16 mouse cellular contexts compared by ENCODE assay signal in genomic region chr19:12770888-12771287, GRCm38 (mm10). TPM values are rescaled to one million over a fixed set of nuclear protein-coding genes. Genes with fewer than 3 reads are reported as not detected.
DNase-seq lines count a peak whose midpoint lies in the region; ATAC-seq and TF ChIP-seq lines count a peak whose summit lies in the region.
"Had no signal": no experiment of that assay in that cellular context is flagged by ENCODE, and none has a peak within 500 bp of the region (broad histone marks: within the 10 kb centered on the region; RNA-seq: fewer than 3 reads in every experiment).

No protein-coding gene starts in this region.

- no peak overlapping the region for H3K4me2 ChIP-seq in forebrain, embryonic 11.5 days (ENCODE audit: low read depth, low read length, severe bottlenecking)
- H3K4me2 ChIP-seq: forebrain, embryonic 12.5 days; hindbrain, embryonic 14.5 days; lung, embryonic 15.5 days; midbrain, embryonic 15.5 days; stomach, embryonic 15.5 days had no signal

- DNase-seq in gastrocnemius, adult 18-20 months (ENCODE audit: low spot score) = peak; percentile 56
- DNase-seq in gastrocnemius, postnatal 4 days (ENCODE audit: low spot score in 2 of 2) = no peak
- DNase-seq in lung, postnatal 25 days (ENCODE audit: low spot score) = peak; percentile 8
- DNase-seq in lung, adult 2 months = no peak
- peak; percentile 39 to 42 for DNase-seq in adrenal gland, postnatal 36 days
- DNase-seq in skeletal muscle tissue, adult 2 months (ENCODE audit: low read depth, low spot score) = peak; percentile 36
- DNase-seq in Muller cell, postnatal 12 days (ENCODE audit: inconsistent ontology term) = no peak
- DNase-seq in forebrain, embryonic 11.5 days (ENCODE audit: low spot score) = no peak
- DNase-seq: kidney, adult 2 months had no signal

- H3K4me3 ChIP-seq in lung, adult 2 months (replicated peaks; ENCODE audit: extremely low read depth, low read depth, low read length) = no peak overlapping the region
- H3K4me3 ChIP-seq in forebrain, embryonic 11.5 days (ENCODE audit: low read depth, low read length) = no peak overlapping the region
- H3K4me3 ChIP-seq: embryonic facial prominence, embryonic 10.5 days; forebrain, embryonic 12.5 days; lung, embryonic 15.5 days; midbrain, embryonic 15.5 days; stomach, embryonic 15.5 days had no signal

- H3K9me3 ChIP-seq in forebrain, embryonic 11.5 days (ENCODE audit: control insufficient read depth, low read length) = no peaks in the 10 kb centered on the region
- H3K9me3 ChIP-seq: embryonic facial prominence, embryonic 10.5 days; forebrain, embryonic 12.5 days; lung, embryonic 15.5 days; midbrain, embryonic 15.5 days; stomach, embryonic 15.5 days had no signal

- H3K27ac ChIP-seq in forebrain, embryonic 11.5 days (ENCODE audit: low read depth, low read length) = no peak overlapping the region
- H3K27ac ChIP-seq: embryonic facial prominence, embryonic 10.5 days; forebrain, embryonic 12.5 days; hindbrain, embryonic 14.5 days; lung, embryonic 15.5 days; midbrain, embryonic 15.5 days; stomach, embryonic 15.5 days had no signal

- no peaks in the 10 kb centered on the region; the same call in 1 of the 2 replicates for H3K4me1 ChIP-seq in lung, adult 2 months (ENCODE audit: control insufficient read depth, insufficient read depth, low read length)
- no peaks in the 10 kb centered on the region for H3K4me1 ChIP-seq in forebrain, embryonic 11.5 days (replicated peaks; ENCODE audit: control insufficient read depth, insufficient read depth, low read length)
- H3K4me1 ChIP-seq: embryonic facial prominence, embryonic 10.5 days; midbrain, embryonic 15.5 days; stomach, embryonic 15.5 days had no signal

- no peak for ATAC-seq in forebrain, embryonic 11.5 days (replicated peaks; ENCODE audit: low FRiP score)
- ATAC-seq: midbrain, embryonic 15.5 days had no signal

- no peaks in the 10 kb centered on the region for H3K27me3 ChIP-seq in forebrain, embryonic 11.5 days (ENCODE audit: control insufficient read depth, insufficient read depth, low read length)
- H3K27me3 ChIP-seq: forebrain, embryonic 12.5 days; lung, embryonic 15.5 days; midbrain, embryonic 15.5 days; stomach, embryonic 15.5 days had no signal

- peaks cover 6% of the 10 kb centered on the region for H3K36me3 ChIP-seq in forebrain, embryonic 11.5 days (ENCODE audit: control insufficient read depth, insufficient read depth, low read length)

- 42% methylated on average over 5 of the region's 5 CpGs for WGBS in lung, adult 2 months
- WGBS in forebrain, embryonic 11.5 days = 89% methylated on average over 5 of the region's 5 CpGs

- H3K9ac ChIP-seq in forebrain, embryonic 11.5 days (ENCODE audit: low read length) = no peak overlapping the region
- H3K9ac ChIP-seq: forebrain, embryonic 12.5 days; hindbrain, embryonic 14.5 days; lung, embryonic 15.5 days; midbrain, embryonic 15.5 days; stomach, embryonic 15.5 days had no signal

- TF ChIP-seq POLR2A in lung, adult 2 months (IDR thresholded peaks at IDR 0.05; ENCODE audit: borderline replicate concordance, extremely low read depth, low read depth, low read length) = no peak

- no peak for TF ChIP-seq CTCF in lung, adult 2 months (IDR thresholded peaks at IDR 0.05; ENCODE audit: insufficient read depth, low read length)

RNA-seq across cellular contexts. Expression of gene Cntf, which starts 5.5 kb away (rescaled TPM):
- 1 to 10 TPM; 1.8 to 2.0 TPM for total RNA-seq in gastrocnemius, adult 18-20 months (2021)
- total RNA-seq in gastrocnemius, postnatal 4 days (2021) = 1 to 10 TPM; 2.6 to 3.8 TPM
- polyA plus RNA-seq in lung, adult 2 months (2012; rRNA removed) = 0.70 and 1.0 TPM in 2 replicates
- total RNA-seq in adrenal gland, postnatal 36 days (2021) = 1 to 10 TPM; 1.6 to 2.8 TPM
- 0.37 and 0.80 TPM in 2 replicates for polyA plus RNA-seq in forebrain, embryonic 11.5 days (2014; fragmentation: Nextera tagmentation; extraction: Ambion mirVana)
- polyA plus RNA-seq: small intestine, adult 2 months had no signal

RNA-seq across cellular contexts. Expression of gene Zfp91, which starts 25.0 kb away (rescaled TPM):
- 100 to 1,000 TPM; 131 to 144 TPM for total RNA-seq in gastrocnemius, adult 18-20 months (2021)
- 10 to 100 TPM; 62.2 to 71.0 TPM for total RNA-seq in gastrocnemius, postnatal 4 days (2021)
- polyA plus RNA-seq in lung, adult 2 months (2012; rRNA removed) = 10.9 and 14.7 TPM in 2 replicates
- total RNA-seq in adrenal gland, postnatal 36 days (2021) = 10 to 100 TPM; 72.7 to 88.4 TPM
- polyA plus RNA-seq in forebrain, embryonic 11.5 days (2014; fragmentation: Nextera tagmentation; extraction: Ambion mirVana) = 11.6 and 11.9 TPM in 2 replicates

RNA-seq across cellular contexts. Expression of gene Lpxn, which starts 25.1 kb away (rescaled TPM):
- total RNA-seq in gastrocnemius, adult 18-20 months (2021) = under 1 TPM; 0.25 to 0.38 TPM
- 1 to 10 TPM; 1.5 to 1.9 TPM for total RNA-seq in gastrocnemius, postnatal 4 days (2021)
- 3.8 and 6.1 TPM in 2 replicates for polyA plus RNA-seq in lung, adult 2 months (2012; rRNA removed)
- total RNA-seq in adrenal gland, postnatal 36 days (2021) = 1 to 10 TPM; 1.6 to 1.8 TPM
- 1.2 and 1.3 TPM in 2 replicates for polyA plus RNA-seq in forebrain, embryonic 11.5 days (2014; fragmentation: Nextera tagmentation; extraction: Ambion mirVana)

Comparison
In these comparisons a context has a peak if more than half of its experiments do, and no peak if none do; other contexts are left out.
1. DNase-seq: peak in gastrocnemius, adult 18-20 months (single experiment), lung, postnatal 25 days (single experiment), adrenal gland, postnatal 36 days (2 of 2) and skeletal muscle tissue, adult 2 months (single experiment); none in gastrocnemius, postnatal 4 days (0 of 2), lung, adult 2 months (single experiment), Muller cell, postnatal 12 days (single experiment) and forebrain, embryonic 11.5 days (single experiment).